Mouse (Mus musculus) layer of hippocampus, adult 2 months (tissue): ENCODE measurements around the gene Topaz1. TPM values are rescaled to one million over a fixed set of nuclear protein-coding genes. Genes with fewer than 3 reads are reported as not detected.

ENCODE experiments used
- DNase-seq, 2 experiments: peaks; one replicate each; pipeline ENCODE4 v3.0.0; 2022; ENCODE audit warnings: low spot score in 2 of 2
- H3K27ac ChIP-seq: fragments of 200-600 bp; 2 replicates; pipeline ENCODE4 v1.8.1; 2022
- H3K4me3 ChIP-seq: fragments of 200-600 bp; 2 replicates; pipeline ENCODE4 v1.8.1; 2022; ENCODE audit warnings: mild to moderate bottlenecking
- CTCF ChIP-seq: fragments of 200-600 bp; conservative IDR thresholded peaks from 2 replicates; pipeline ENCODE4 v1.8.1; 2022; ENCODE audit warnings: antibody characterized with exemption, mild to moderate bottlenecking, moderate library complexity
- long read RNA-seq, 2 experiments: library from polyadenylated mRNA; stranded (forward); transcript quantifications; one replicate each; pipeline ENCODE4 v2.0.0; 2021; ENCODE audit warnings: borderline mapping rate in 2 of 2
- total RNA-seq, 2 experiments: library from RNA; stranded (reverse); gene quantifications; 2 replicates each; pipeline ENCODE4 v1.2.3; 2021

The Topaz1 gene
- not detected for total RNA-seq
- long read RNA-seq, experiment 1: 0 reads
- long read RNA-seq, experiment 2: 0 reads

- no peak for TF ChIP-seq CTCF
- no peak within 1 kb of the TSS for H3K4me3 ChIP-seq
- H3K27ac ChIP-seq: no peak within 1 kb of the TSS
- no peak for DNase-seq
Observed at GRCm38 (mm10) chr9:122747060-122747459, at the start of gene Topaz1. Topaz1 (plus strand) TSS chr9:122747346.

- no peak for TF ChIP-seq CTCF
- no peak overlapping the region for H3K4me3 ChIP-seq
- no peak overlapping the region for H3K27ac ChIP-seq
- DNase-seq: no peak
Observed at GRCm38 (mm10) chr9:122701817-122702216, 45.3 kb upstream of the Topaz1 start.

GRCm38 (mm10) chr9:122713836-122714235 lies 33.3 kb upstream of the Topaz1 start:
- no peak for DNase-seq
- H3K27ac ChIP-seq: no peak overlapping the region
- no peak for TF ChIP-seq CTCF
- H3K4me3 ChIP-seq: no peak overlapping the region

- TF ChIP-seq CTCF: no peak
- Histone ChIP-seq H3K27ac (no peak overlapping the region), H3K4me3 (no peak overlapping the region)
- no peak for DNase-seq
Observed at GRCm38 (mm10) chr9:122715046-122715445, 32.1 kb upstream of the Topaz1 start.

DNA sequence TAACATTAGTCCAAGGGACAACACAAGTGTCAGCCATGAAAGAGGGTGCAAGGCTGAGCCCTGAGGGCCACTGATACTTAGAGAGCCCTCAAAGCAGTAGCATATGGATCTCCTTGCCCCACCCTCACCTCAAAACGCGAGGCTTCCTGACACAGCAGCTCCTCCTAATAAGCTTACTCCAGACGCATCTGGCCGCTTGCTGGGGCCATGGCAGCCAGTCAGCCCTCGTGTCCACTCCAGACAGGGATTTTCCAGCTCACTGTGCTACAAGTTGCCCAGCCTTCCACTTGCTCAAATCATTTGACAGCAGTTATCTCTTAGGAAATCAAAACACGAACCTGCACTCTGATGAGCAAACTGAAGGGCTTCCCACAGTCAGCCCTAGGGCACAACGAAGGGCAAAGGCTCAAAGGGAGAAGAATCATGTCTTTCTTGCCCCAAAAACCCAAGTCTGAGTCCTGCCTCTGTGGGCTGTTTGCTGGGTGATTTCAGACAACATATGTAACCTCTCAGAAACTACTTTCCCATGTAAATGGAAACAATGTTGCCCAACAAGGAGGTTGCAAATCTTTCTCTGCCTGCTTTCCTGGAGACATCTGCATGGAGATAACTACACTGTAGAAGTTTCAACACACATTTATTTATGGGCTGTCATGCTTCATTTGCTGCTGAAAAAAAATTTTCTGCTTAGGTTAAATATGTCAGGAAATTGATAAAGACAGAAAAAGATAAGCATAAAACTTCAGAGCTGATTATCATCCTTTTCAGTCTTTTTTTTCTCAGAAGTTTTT lies 30.8 kb upstream of the Topaz1 start:
- DNase-seq: no peak
- no peak overlapping the region for H3K27ac ChIP-seq
- no peak overlapping the region for H3K4me3 ChIP-seq
- no peak for TF ChIP-seq CTCF

GRCm38 (mm10) chr9:122722296-122722695 lies 24.9 kb upstream of the Topaz1 start:
- Histone ChIP-seq H3K27ac (no peak overlapping the region), H3K4me3 (no peak overlapping the region)
- no peak for TF ChIP-seq CTCF
- no peak for DNase-seq

DNA sequence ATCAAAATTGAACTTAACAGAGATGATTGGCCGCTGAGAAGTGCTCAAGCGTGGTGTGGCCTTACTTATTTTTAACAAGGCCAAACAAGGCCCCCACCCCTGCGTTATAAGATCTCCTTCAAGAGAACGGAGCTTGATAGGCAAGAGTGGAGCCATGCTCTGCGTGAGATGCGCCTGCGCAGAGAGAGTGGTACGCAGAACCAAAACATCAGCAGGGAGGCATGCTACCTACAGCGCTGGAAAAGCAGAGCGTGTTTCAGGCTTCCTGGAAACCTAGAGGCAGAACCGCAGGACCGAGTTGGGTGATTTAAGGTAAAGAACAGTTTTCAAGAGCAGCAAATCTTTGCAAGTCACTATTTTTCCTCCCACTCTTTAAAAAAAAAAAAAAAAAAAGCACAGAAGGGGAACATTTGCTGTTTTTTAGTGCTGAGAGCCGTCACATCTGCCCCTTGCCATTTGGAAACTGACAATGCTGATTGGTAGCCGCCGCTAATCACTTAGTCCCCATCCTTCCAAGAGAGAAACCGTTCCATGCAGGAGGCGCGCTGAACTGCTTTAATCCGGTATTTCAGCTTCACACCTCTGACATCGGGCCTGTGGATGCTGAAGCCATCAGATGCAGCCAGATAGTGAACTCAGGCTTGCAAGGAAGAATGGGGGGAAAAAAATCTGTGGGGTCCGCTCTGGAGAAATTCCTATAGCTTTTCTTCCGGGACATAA lies 21.9 kb upstream of the Topaz1 start:
- no peak overlapping the region for H3K4me3 ChIP-seq
- peak overlapping the region; percentile 46; the same call in 1 of the 2 replicates for H3K27ac ChIP-seq
- no peak for DNase-seq
- no peak for TF ChIP-seq CTCF

GRCm38 (mm10) chr9:122729500-122729899 lies 17.6 kb upstream of the Topaz1 start:
- H3K27ac ChIP-seq: peak overlapping the region; percentile 49; the same call in 1 of the 2 replicates
- DNase-seq: peak; percentile 60 to 66
- TF ChIP-seq CTCF: peak; percentile 89
- H3K4me3 ChIP-seq: no peak overlapping the region; the same call in 1 of the 2 replicates

DNA sequence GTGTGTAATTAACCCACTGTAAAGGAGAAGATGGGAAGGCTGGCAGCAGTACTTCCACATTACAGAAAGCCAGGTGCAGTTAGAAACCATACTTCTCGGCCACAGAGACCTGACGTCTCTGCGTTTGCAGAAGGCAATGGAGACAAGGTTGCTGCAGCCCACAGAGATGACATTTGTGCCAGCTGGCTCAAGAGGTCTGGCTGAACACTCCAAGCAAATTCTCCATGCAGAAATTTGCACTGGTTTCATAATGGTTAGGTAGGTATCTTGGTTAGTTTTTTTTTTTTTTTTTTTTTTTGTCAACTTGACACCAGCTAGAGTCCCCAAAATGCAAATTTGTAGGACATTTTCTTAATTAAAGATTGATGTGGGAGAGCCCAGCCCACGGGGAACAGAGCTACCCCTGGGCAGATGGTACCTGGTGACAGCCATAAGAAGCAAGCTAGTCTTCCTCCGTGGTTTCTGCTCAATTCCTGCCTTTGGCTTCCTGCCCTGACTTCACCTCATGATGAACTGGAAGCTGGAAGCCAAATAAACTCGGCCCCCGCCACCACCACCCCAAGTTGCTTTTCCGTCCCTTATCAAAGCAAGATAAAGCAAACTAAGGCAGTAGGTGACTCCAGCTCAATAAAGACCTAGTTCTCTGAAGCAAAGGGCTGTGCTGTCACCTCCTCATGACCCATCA lies 14.9 kb upstream of the Topaz1 start:
- TF ChIP-seq CTCF: no peak
- H3K4me3 ChIP-seq: no peak overlapping the region
- no peak for DNase-seq
- no peak overlapping the region for H3K27ac ChIP-seq

DNA sequence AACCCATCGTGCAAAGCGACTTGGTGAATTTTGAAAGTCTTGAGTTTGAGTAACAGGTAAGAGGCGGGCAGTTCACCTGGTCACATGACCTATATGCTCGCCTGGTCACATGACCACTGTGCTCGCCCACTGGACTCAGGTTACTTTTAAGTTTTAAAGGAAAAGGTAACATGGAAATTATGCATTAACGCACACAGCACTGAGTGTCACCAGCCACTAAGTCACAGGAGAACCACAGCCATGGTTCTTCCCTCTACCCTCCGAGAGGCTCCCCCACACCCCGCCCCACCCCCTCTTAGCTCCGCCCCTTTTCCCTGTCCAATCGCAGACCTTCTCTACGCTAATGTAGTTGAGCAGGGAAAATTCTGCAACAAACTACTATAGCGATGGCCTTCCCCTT lies 13.9 kb upstream of the Topaz1 start:
- Histone ChIP-seq H3K27ac (no peak overlapping the region), H3K4me3 (no peak overlapping the region)
- no peak for TF ChIP-seq CTCF
- DNase-seq: no peak

DNA sequence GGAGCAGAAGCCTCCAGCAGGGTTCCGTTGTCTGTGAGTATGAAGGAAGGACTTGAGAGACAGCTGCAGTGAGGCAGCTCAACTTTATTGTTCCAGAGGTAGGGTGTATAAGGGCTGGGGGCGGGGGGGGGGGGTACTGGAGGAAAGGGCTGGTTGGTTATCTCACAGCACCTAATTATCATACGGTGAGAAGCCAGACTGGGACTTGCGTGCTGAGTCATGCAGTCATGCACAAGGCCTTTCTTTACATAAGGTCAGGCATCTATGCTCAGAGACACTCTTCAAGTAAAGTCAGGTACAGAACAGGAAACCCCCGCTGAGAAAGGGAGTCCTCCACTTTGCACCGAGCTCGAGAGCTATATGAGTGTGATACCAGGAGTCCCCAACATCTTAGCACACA lies 12.2 kb upstream of the Topaz1 start:
- no peak for DNase-seq
- TF ChIP-seq CTCF: no peak
- Histone ChIP-seq H3K27ac (no peak overlapping the region), H3K4me3 (no peak overlapping the region)

DNA sequence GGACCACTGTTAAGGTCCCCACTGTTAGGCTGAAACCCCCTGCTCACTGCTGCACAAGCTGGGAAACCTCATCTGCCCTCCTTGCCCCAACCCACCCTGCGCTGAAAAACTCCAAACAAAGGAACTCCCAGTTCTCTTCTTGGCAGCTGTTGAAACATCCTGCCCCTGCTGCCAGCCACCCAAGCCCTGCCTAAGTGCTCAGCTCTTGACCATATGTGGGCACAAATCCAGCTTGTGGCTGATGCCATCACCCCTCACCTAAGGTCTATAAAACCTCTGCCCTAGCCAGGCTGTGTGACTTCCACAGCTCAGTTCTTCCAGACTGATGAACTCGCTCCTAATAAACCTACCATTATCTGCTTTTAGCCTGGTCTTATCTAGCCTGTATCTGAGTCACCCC lies 11.1 kb upstream of the Topaz1 start:
- no peak for TF ChIP-seq CTCF
- DNase-seq: no peak

GRCm38 (mm10) chr9:122736742-122737141 lies 10.4 kb upstream of the Topaz1 start:
- peak; percentile 84 for TF ChIP-seq CTCF
- H3K4me3 ChIP-seq: no peak overlapping the region
- no peak overlapping the region for H3K27ac ChIP-seq
- peak in 1 of 2 experiments; percentile 50 for DNase-seq

More for the DNA sequence above, 11.1 kb upstream of the Topaz1 start:
- H3K27ac ChIP-seq: no peak overlapping the region
- H3K4me3 ChIP-seq: no peak overlapping the region
